Mouse (Mus musculus) MEL (cell line): ENCODE data around the gene Hba-a1. TPM values are rescaled to one million over a fixed set of nuclear protein-coding genes. Genes with fewer than 3 reads are reported as not detected.

ENCODE experiments used
- DNase-seq: peaks from one replicate; pipeline ENCODE4 v3.0.0; 2011; ENCODE audit warnings: low read depth, low spot score
- H3K27ac ChIP-seq: 2 replicates; pipeline ENCODE4 v1.5.1; 2012; ENCODE audit warnings: low read depth, mild to moderate bottlenecking, control low read depth, low read length, moderate library complexity; ENCODE audit not compliant: control insufficient read depth
- H3K27me3 ChIP-seq, 2 experiments: fragments of 150-350 bp in 1 of 2; sonication (generic) in 1 of 2; 2 replicates each; pipeline ENCODE4 v1.6.1; 2012; ENCODE audit warnings: low read length in 2 of 2, mild to moderate bottlenecking in 2 of 2, improper control_type of control experiment in 1 of 2, moderate library complexity in 1 of 2; ENCODE audit not compliant: insufficient read depth in 2 of 2, control insufficient read depth in 1 of 2
- H3K36me3 ChIP-seq, 2 experiments: 2 replicates each; pipeline ENCODE4 v1.6.1; 2012 to 2014; ENCODE audit warnings: low read length in 2 of 2, improper control_type of control experiment in 1 of 2, inconsistent platforms in 1 of 2, mild to moderate bottlenecking in 1 of 2; ENCODE audit not compliant: insufficient read depth in 2 of 2, control insufficient read depth in 1 of 2
- H3K4me1 ChIP-seq, 2 experiments: fragments of 150-350 bp in 1 of 2; sonication (generic) in 1 of 2; 2 replicates each; pipeline ENCODE4 v1.6.1; 2012; ENCODE audit warnings: low read length in 2 of 2, improper control_type of control experiment in 1 of 2, mild to moderate bottlenecking in 1 of 2; ENCODE audit not compliant: insufficient read depth in 2 of 2, control insufficient read depth in 1 of 2
- H3K4me3 ChIP-seq, 2 experiments: fragments of 150-350 bp in 1 of 2; sonication (generic) in 1 of 2; 2 replicates each; pipeline ENCODE4 v1.5.1; 2012; ENCODE audit warnings: low read depth in 2 of 2, low read length in 2 of 2, mild to moderate bottlenecking in 2 of 2, moderate library complexity in 2 of 2, control low read depth in 1 of 2, improper control_type of control experiment in 1 of 2; ENCODE audit not compliant: control insufficient read depth in 1 of 2, insufficient read depth in 1 of 2
- H3K79me2 ChIP-seq: 2 replicates; pipeline ENCODE4 v1.6.1; 2012; ENCODE audit warnings: mild to moderate bottlenecking, low read length, moderate library complexity; ENCODE audit not compliant: control insufficient read depth, poor library complexity, insufficient read depth
- H3K9ac ChIP-seq: 2 replicates; pipeline ENCODE4 v1.6.1; 2012; ENCODE audit warnings: low read depth, mild to moderate bottlenecking, control low read depth, low read length, moderate library complexity; ENCODE audit not compliant: control insufficient read depth, poor library complexity, severe bottlenecking
- H3K9me3 ChIP-seq: fragments of 150-350 bp; sonication (generic); replicated peaks from 2 replicates; pipeline ENCODE4 v1.6.1; 2012; ENCODE audit warnings: mild to moderate bottlenecking, low read length, improper control_type of control experiment, moderate library complexity; ENCODE audit not compliant: insufficient read depth
- BHLHE40 ChIP-seq: IDR thresholded peaks from 2 replicates; pipeline ENCODE4 v1.6.1; 2012; ENCODE audit warnings: low read depth, mild to moderate bottlenecking, inconsistent platforms, low read length, improper control_type of control experiment, borderline replicate concordance
- CHD1 ChIP-seq: IDR thresholded peaks from 2 replicates; pipeline ENCODE4 v1.6.1; 2012; ENCODE audit warnings: low read depth, mild to moderate bottlenecking, inconsistent platforms, low read length, improper control_type of control experiment
- CHD2 ChIP-seq: IDR thresholded peaks from 2 replicates; pipeline ENCODE4 v1.6.1; 2011; ENCODE audit warnings: low read length, improper control_type of control experiment
- ELF1 ChIP-seq: IDR thresholded peaks from 2 replicates; pipeline ENCODE4 v1.6.1; 2014; ENCODE audit warnings: low read depth, mild to moderate bottlenecking, inconsistent platforms, low read length, improper control_type of control experiment, moderate library complexity
- EP300 ChIP-seq, 2 experiments: IDR thresholded peaks; 2 replicates each; pipeline ENCODE4 v1.6.1; 2011; ENCODE audit warnings: improper control_type of control experiment in 2 of 2, low read length in 2 of 2, low read depth in 1 of 2, mild to moderate bottlenecking in 1 of 2
- ETS1 ChIP-seq: IDR thresholded peaks from 2 replicates; pipeline ENCODE4 v1.6.1; 2012; ENCODE audit warnings: low read depth, mild to moderate bottlenecking, inconsistent platforms, low read length, improper control_type of control experiment, moderate library complexity
- GABPA ChIP-seq: IDR thresholded peaks from 2 replicates; pipeline ENCODE4 v1.6.1; 2012; ENCODE audit warnings: low read depth, mild to moderate bottlenecking, inconsistent platforms, low read length, improper control_type of control experiment, moderate library complexity
- GATA1 ChIP-seq: IDR thresholded peaks from 2 replicates; pipeline ENCODE4 v1.6.1; 2011; ENCODE audit warnings: low read depth, low read length, improper control_type of control experiment
- HCFC1 ChIP-seq: IDR thresholded peaks from 2 replicates; pipeline ENCODE4 v1.6.1; 2012; ENCODE audit warnings: low read depth, mild to moderate bottlenecking, inconsistent platforms, low read length, improper control_type of control experiment, moderate library complexity
- JUND ChIP-seq: IDR thresholded peaks from 2 replicates; pipeline ENCODE4 v1.6.1; 2011; ENCODE audit warnings: low read depth, mild to moderate bottlenecking, improper control_type of control experiment, low read length
- KAT2A ChIP-seq: conservative IDR thresholded peaks from 2 replicates; pipeline ENCODE4 v1.6.1; 2012; ENCODE audit warnings: low read depth, low read length, improper control_type of control experiment, inconsistent platforms
- MAFK ChIP-seq: IDR thresholded peaks from 2 replicates; pipeline ENCODE4 v1.6.1; 2011; ENCODE audit warnings: low read depth, mild to moderate bottlenecking, low read length, improper control_type of control experiment, borderline replicate concordance
- MAX ChIP-seq: IDR thresholded peaks from 2 replicates; pipeline ENCODE4 v1.6.1; 2011; ENCODE audit warnings: low read length, improper control_type of control experiment
- MAZ ChIP-seq: IDR thresholded peaks from 2 replicates; pipeline ENCODE4 v1.6.1; 2012; ENCODE audit warnings: low read depth, mild to moderate bottlenecking, inconsistent platforms, low read length, improper control_type of control experiment
- MEF2A ChIP-seq: IDR thresholded peaks from 2 replicates; pipeline ENCODE4 v1.6.1; 2014; ENCODE audit warnings: low read depth, mild to moderate bottlenecking, inconsistent platforms, low read length, improper control_type of control experiment; ENCODE audit not compliant: poor library complexity, insufficient replicate concordance, severe bottlenecking; ENCODE audit errors: extremely low read depth
- MXI1 ChIP-seq: IDR thresholded peaks from 2 replicates; pipeline ENCODE4 v1.6.1; 2011; ENCODE audit warnings: mild to moderate bottlenecking, low read depth, low read length, improper control_type of control experiment
- NELFE ChIP-seq: IDR thresholded peaks from 2 replicates; pipeline ENCODE4 v1.6.1; 2011; ENCODE audit warnings: low read depth, low read length, improper control_type of control experiment
- POLR2A ChIP-seq, 2 experiments: IDR thresholded peaks; 2 replicates each; pipeline ENCODE4 v1.6.1; 2011 to 2012; ENCODE audit warnings: low read length in 2 of 2, mild to moderate bottlenecking in 2 of 2, control low read depth in 1 of 2, improper control_type of control experiment in 1 of 2, low read depth in 1 of 2, moderate library complexity in 1 of 2; ENCODE audit not compliant: control insufficient read depth in 1 of 2, insufficient read depth in 1 of 2, poor library complexity in 1 of 2
- POLR2AphosphoS2 ChIP-seq: IDR thresholded peaks from 2 replicates; pipeline ENCODE4 v1.6.1; 2011; ENCODE audit warnings: low read length, improper control_type of control experiment
- POLR2AphosphoS5 ChIP-seq: IDR thresholded peaks from 2 replicates; pipeline ENCODE4 v1.6.1; 2012; ENCODE audit warnings: low read depth, borderline replicate concordance, mild to moderate bottlenecking, inconsistent platforms, low read length, moderate library complexity, mixed read lengths
- RCOR1 ChIP-seq: IDR thresholded peaks from 2 replicates; pipeline ENCODE4 v1.6.1; 2012; ENCODE audit warnings: low read depth, mild to moderate bottlenecking, inconsistent platforms, low read length, improper control_type of control experiment
- SIN3A ChIP-seq: IDR thresholded peaks from 2 replicates; pipeline ENCODE4 v1.6.1; 2012; ENCODE audit warnings: low read length, improper control_type of control experiment, inconsistent platforms
- TAL1 ChIP-seq: IDR thresholded peaks from 2 replicates; pipeline ENCODE4 v1.6.1; 2012; ENCODE audit warnings: mild to moderate bottlenecking, inconsistent platforms, low read length, moderate library complexity, mixed read lengths
- TBP ChIP-seq: IDR thresholded peaks from 2 replicates; pipeline ENCODE4 v1.8.0; 2011; ENCODE audit warnings: low read depth, low read length, improper control_type of control experiment
- TCF12 ChIP-seq: IDR thresholded peaks from 2 replicates; pipeline ENCODE4 v1.6.1; 2014; ENCODE audit warnings: low read depth, mild to moderate bottlenecking, inconsistent platforms, low read length, improper control_type of control experiment, moderate library complexity
- USF1 ChIP-seq: IDR thresholded peaks from 2 replicates; pipeline ENCODE4 v1.6.1; 2014; ENCODE audit warnings: low read depth, mild to moderate bottlenecking, inconsistent platforms, low read length, improper control_type of control experiment, moderate library complexity
- USF2 ChIP-seq, 2 experiments: IDR thresholded peaks; 2 replicates each; pipeline ENCODE4 v1.6.1; 2011 to 2012; ENCODE audit warnings: improper control_type of control experiment in 2 of 2, low read length in 2 of 2, borderline replicate concordance in 1 of 2, inconsistent platforms in 1 of 2, low read depth in 1 of 2, mild to moderate bottlenecking in 1 of 2; ENCODE audit not compliant: insufficient read depth in 1 of 2
- ZC3H11A ChIP-seq: IDR thresholded peaks from 2 replicates; pipeline ENCODE4 v1.6.1; 2012; ENCODE audit warnings: low read depth, mild to moderate bottlenecking, inconsistent platforms, low read length, improper control_type of control experiment
- ZKSCAN1 ChIP-seq: IDR thresholded peaks from 2 replicates; pipeline ENCODE4 v1.6.1; 2012; ENCODE audit warnings: low read depth, mild to moderate bottlenecking, inconsistent platforms, low read length, improper control_type of control experiment, moderate library complexity
- ZMIZ1 ChIP-seq: IDR thresholded peaks from 2 replicates; pipeline ENCODE4 v1.6.1; 2012; ENCODE audit warnings: low read depth, mild to moderate bottlenecking, inconsistent platforms, low read length, improper control_type of control experiment, moderate library complexity
- ZNF384 ChIP-seq: IDR thresholded peaks from 2 replicates; pipeline ENCODE4 v1.6.1; 2012; ENCODE audit warnings: low read depth, mild to moderate bottlenecking, inconsistent platforms, low read length, improper control_type of control experiment
- polyA plus RNA-seq, 2 experiments: library from polyadenylated mRNA; stranded (reverse) in 1 of 2; unstranded in 1 of 2; fragments of >175 nt in 1 of 2; fragments of >200 nt in 1 of 2; gene quantifications; 2 replicates each; pipeline versions ENCODE4 v1.2.1 to v1.2.4; 2012; ENCODE audit warnings: low replicate concordance in 2 of 2, low read depth in 1 of 2; ENCODE audit not compliant: insufficient read length in 2 of 2, insufficient read depth in 1 of 2, missing spikeins in 1 of 2
- total RNA-seq: library from RNA; depleted of rRNA; stranded (reverse); fragments of 300-350 nt; gene quantifications from 2 replicates; pipeline ENCODE4 v1.2.3, GENCODE M21; 2012

Gene Hba-a1
- total and polyA plus RNA-seq, 3 experiments: 272 to 334 (median 313) TPM

- H3K4me1 ChIP-seq: peaks cover 13 to 36% of the 10 kb centered on the region in 2 experiments
- peaks cover 0 to 41% of the 10 kb centered on the region in 2 experiments; a peak in 2 of 4 replicates for H3K36me3 ChIP-seq
- H3K27ac ChIP-seq: no peak overlapping the region
- no peak overlapping the region for H3K4me3 ChIP-seq
- no peaks in the 10 kb centered on the region for H3K27me3 ChIP-seq
- no peaks in the 10 kb centered on the region for H3K9me3 ChIP-seq
- no peaks in the 10 kb centered on the region for H3K79me2 ChIP-seq
- TF ChIP-seq USF2 (IDR thresholded peaks at IDR 0.05; ENCODE audit: borderline replicate concordance in 1 of 2, insufficient read depth in 1 of 2, low read depth in 1 of 2, low read length in 2 of 2) (no peak), RCOR1 (no peak), MAZ (no peak), HCFC1 (no peak), BHLHE40 (no peak), SIN3A (no peak), POLR2AphosphoS5 (no peak), ZMIZ1 (no peak), CHD2 (no peak), ETS1 (no peak), POLR2A (IDR thresholded peaks at IDR 0.05; ENCODE audit: control insufficient read depth in 1 of 2, insufficient read depth in 1 of 2, low read depth in 1 of 2, low read length in 2 of 2, poor library complexity in 1 of 2) (no peak), ZC3H11A (no peak), TBP (no peak), JUND (no peak)
- no peak for DNase-seq
- H3K9ac ChIP-seq: no peak overlapping the region
Observed at GRCm38 (mm10) chr11:32253121-32253520, 30.2 kb upstream of the Hba-a1 start.

GRCm38 (mm10) chr11:32256146-32256545 is 27.2 kb upstream of the Hba-a1 start:
- Histone ChIP-seq H3K79me2 (no peaks in the 10 kb centered on the region), H3K27ac (no peak overlapping the region), H3K36me3 (peaks cover 0 to 17% of the 10 kb centered on the region in 2 experiments; a peak in 2 of 4 replicates), H3K4me3 (no peak overlapping the region), H3K4me1 (peaks cover 6 to 17% of the 10 kb centered on the region in 2 experiments; a peak in 3 of 4 replicates), H3K27me3 (no peaks in the 10 kb centered on the region), H3K9ac (no peak overlapping the region), H3K9me3 (no peaks in the 10 kb centered on the region)
- DNase-seq: peak; percentile 53
- TF ChIP-seq KAT2A: no peak
- no peak for TF ChIP-seq NELFE
- no peak for TF ChIP-seq GABPA
- peak; percentile 85 for TF ChIP-seq TAL1
- TF ChIP-seq MXI1: no peak
- no peak for TF ChIP-seq CHD1
- no peak for TF ChIP-seq POLR2AphosphoS5
- no peak for TF ChIP-seq ELF1
- no peak for TF ChIP-seq POLR2A (IDR thresholded peaks at IDR 0.05; ENCODE audit: control insufficient read depth in 1 of 2, insufficient read depth in 1 of 2, low read depth in 1 of 2, low read length in 2 of 2, poor library complexity in 1 of 2)
- TF ChIP-seq ZC3H11A: no peak
- TF ChIP-seq CHD2: no peak
- TF ChIP-seq BHLHE40: no peak
- TF ChIP-seq ZNF384: no peak
- no peak for TF ChIP-seq USF1
- no peak for TF ChIP-seq ZMIZ1
- TF ChIP-seq MEF2A: no peak
- TF ChIP-seq ETS1: no peak
- no peak for TF ChIP-seq MAFK
- no peak for TF ChIP-seq JUND
- TF ChIP-seq TCF12: peak; percentile 46; the same call in 1 of the 2 replicates
- no peak for TF ChIP-seq POLR2AphosphoS2
- TF ChIP-seq MAX: no peak
- TF ChIP-seq GATA1: peak; percentile 60
- TF ChIP-seq EP300 (IDR thresholded peaks at IDR 0.05; ENCODE audit: low read depth in 1 of 2, low read length in 2 of 2): peak; percentile 27 to 62; a peak in 3 of 4 replicates
- no peak for TF ChIP-seq ZKSCAN1
- no peak for TF ChIP-seq RCOR1
